Mouse (Mus musculus): ENCODE measurements around the gene Mul1.

GRCm38 (mm10) chr4:138434347-138435316 lies at the start of gene Mul1:
- TF ChIP-seq CTCF (IDR thresholded peaks at IDR 0.05; ENCODE audit: low read depth, low read length): no peak
- peak; percentile 79 for TF ChIP-seq POLR2A (IDR thresholded peaks at IDR 0.05; ENCODE audit: extremely low read depth, insufficient read depth, low read length)

All from liver, adult 2 months (tissue).